In genomic region chr17:56170636-56171035, GRCm38 (mm10) we compare ENCODE assay signal across 10 mouse cellular contexts. TPM values are rescaled to one million over a fixed set of nuclear protein-coding genes. Genes with fewer than 3 reads are reported as not detected.
A peak's percentile ranks its signal among the peaks of the same experiment; 100 is the strongest.
DNase-seq lines count a peak whose midpoint lies in the region; ATAC-seq and TF ChIP-seq lines count a peak whose summit lies in the region.
"Had no signal": no experiment of that assay in that cellular context is flagged by ENCODE, and none has a peak within 500 bp of the region (broad histone marks: within the 10 kb centered on the region; RNA-seq: fewer than 3 reads in every experiment).

No protein-coding gene starts in this region.

- H3K27me3 ChIP-seq in lung, embryonic 15.5 days: no peaks in the 10 kb centered on the region
- H3K27me3 ChIP-seq in limb, embryonic 10.5 days (ENCODE audit: low read depth, poor library complexity, severe bottlenecking): no peaks in the 10 kb centered on the region
- no peaks in the 10 kb centered on the region for H3K27me3 ChIP-seq in neural tube, embryonic 15.5 days (replicated peaks)
- H3K27me3 ChIP-seq: CH12.LX had no signal

- DNase-seq in gastrocnemius, adult 2 months: no peak
- DNase-seq in gastrocnemius, postnatal 36 days: no peak
- DNase-seq in lung, postnatal 14 days: no peak
- DNase-seq in limb, embryonic 10.5 days (ENCODE audit: low spot score): no peak
- DNase-seq in ovary, postnatal 36 days (ENCODE audit: low spot score): no peak
- no peak for DNase-seq in urinary bladder, postnatal 10 days (ENCODE audit: low spot score)

- H3K9me3 ChIP-seq in lung, embryonic 15.5 days: no peaks in the 10 kb centered on the region
- no peaks in the 10 kb centered on the region for H3K9me3 ChIP-seq in limb, embryonic 10.5 days (replicated peaks)
- H3K9me3 ChIP-seq in neural tube, embryonic 15.5 days (replicated peaks): no peaks in the 10 kb centered on the region

- peaks cover 5% of the 10 kb centered on the region; the same call in 1 of the 2 replicates for H3K36me3 ChIP-seq in lung, embryonic 15.5 days
- peaks cover 14% of the 10 kb centered on the region for H3K36me3 ChIP-seq in limb, embryonic 10.5 days
- peaks cover 12% of the 10 kb centered on the region for H3K36me3 ChIP-seq in neural tube, embryonic 15.5 days

- peak overlapping the region; percentile 62 for H3K27ac ChIP-seq in gastrocnemius, adult 2 months
- H3K27ac ChIP-seq in lung, embryonic 15.5 days: peak overlapping the region; percentile 69
- peak overlapping the region; percentile 61 for H3K27ac ChIP-seq in limb, embryonic 10.5 days
- H3K27ac ChIP-seq in neural tube, embryonic 15.5 days (replicated peaks): 0 out of 2 replicates have a peak overlapping the region, but pooled peaks have one; percentile 33

- intact Hi-C loops in gastrocnemius, adult 2 months (cut with DNase I): no loop called here
- intact Hi-C loops in gastrocnemius, postnatal 36 days (cut with DNase I): no loop called here

- no peak for TF ChIP-seq CTCF in gastrocnemius, adult 2 months (IDR thresholded peaks at IDR 0.05)

- no peak for ATAC-seq in lung, embryonic 15.5 days (ENCODE audit: borderline replicate concordance, extremely low read depth, low FRiP score, low TSS enrichment)
- no peak for ATAC-seq in neural tube, embryonic 15.5 days (ENCODE audit: low FRiP score)

- H3K4me2 ChIP-seq in lung, embryonic 15.5 days: 0 out of 2 replicates have a peak overlapping the region, but pooled peaks have one; percentile 13
- H3K4me2 ChIP-seq in neural tube, embryonic 15.5 days: no peak overlapping the region

- H3K9ac ChIP-seq in lung, embryonic 15.5 days: no peak overlapping the region
- no peak overlapping the region for H3K9ac ChIP-seq in neural tube, embryonic 15.5 days (replicated peaks)

- 48% methylated on average over 10 of the region's 10 CpGs for WGBS in lung, embryonic 15.5 days
- WGBS in limb, embryonic 10.5 days: 81% methylated on average over 10 of the region's 10 CpGs
- WGBS in neural tube, embryonic 15.5 days: 24% methylated on average over 10 of the region's 10 CpGs

- no peak overlapping the region for H3K4me3 ChIP-seq in gastrocnemius, adult 2 months
- H3K4me3 ChIP-seq in lung, embryonic 15.5 days: no peak overlapping the region
- no peak overlapping the region for H3K4me3 ChIP-seq in limb, embryonic 10.5 days
- H3K4me3 ChIP-seq in neural tube, embryonic 15.5 days (replicated peaks): no peak overlapping the region
- H3K4me3 ChIP-seq: myocyte had no signal

- peaks cover 8% of the 10 kb centered on the region; the same call in 1 of the 2 replicates for H3K4me1 ChIP-seq in lung, embryonic 15.5 days
- peaks cover 16% of the 10 kb centered on the region for H3K4me1 ChIP-seq in limb, embryonic 10.5 days
- peaks cover 19% of the 10 kb centered on the region for H3K4me1 ChIP-seq in neural tube, embryonic 15.5 days

RNA-seq across cellular contexts. Expression of gene Tnfaip8l1, which starts 8.4 kb away (rescaled TPM):
- total RNA-seq in gastrocnemius, adult 2 months (2021): under 1 TPM; 0.25 to 0.43 TPM
- under 1 TPM; 0.41 to 0.64 TPM for total RNA-seq in gastrocnemius, postnatal 36 days (2021)
- 15.3 and 18.3 TPM in 2 replicates for polyA plus RNA-seq in lung, embryonic 15.5 days (2015; fragmentation: Nextera tagmentation; extraction: Ambion mirVana)
- polyA plus RNA-seq in limb, embryonic 10.5 days (2016; fragmentation: Nextera tagmentation; extraction: Ambion mirVana): 6.1 and 10.6 TPM in 2 replicates
- polyA plus RNA-seq in neural tube, embryonic 15.5 days (2015; fragmentation: Nextera tagmentation; extraction: Ambion mirVana): 10.5 and 10.6 TPM in 2 replicates

RNA-seq across cellular contexts. Expression of gene Mydgf, which starts 13.1 kb away (rescaled TPM):
- total RNA-seq in gastrocnemius, adult 2 months (2021): 10 to 100 TPM; 17.0 to 17.7 TPM
- total RNA-seq in gastrocnemius, postnatal 36 days (2021): 10 to 100 TPM; 16.9 to 17.6 TPM
- 103 TPM in 2 replicates for polyA plus RNA-seq in lung, embryonic 15.5 days (2015; fragmentation: Nextera tagmentation; extraction: Ambion mirVana)
- 78.0 and 80.7 TPM in 2 replicates for polyA plus RNA-seq in limb, embryonic 10.5 days (2016; fragmentation: Nextera tagmentation; extraction: Ambion mirVana)
- polyA plus RNA-seq in neural tube, embryonic 15.5 days (2015; fragmentation: Nextera tagmentation; extraction: Ambion mirVana): 80.3 and 82.3 TPM in 2 replicates

RNA-seq across cellular contexts. Expression of gene Sema6b, which starts 30.5 kb away (rescaled TPM):
- total RNA-seq in gastrocnemius, adult 2 months (2021): 1 to 10 TPM; 1.9 to 3.2 TPM
- total RNA-seq in gastrocnemius, postnatal 36 days (2021): 1 to 10 TPM; 2.8 to 2.9 TPM
- polyA plus RNA-seq in lung, embryonic 15.5 days (2015; fragmentation: Nextera tagmentation; extraction: Ambion mirVana): 2.1 TPM in 2 replicates
- polyA plus RNA-seq in limb, embryonic 10.5 days (2016; fragmentation: Nextera tagmentation; extraction: Ambion mirVana): 0.88 and 1.0 TPM in 2 replicates
- 12.3 and 16.2 TPM in 2 replicates for polyA plus RNA-seq in neural tube, embryonic 15.5 days (2015; fragmentation: Nextera tagmentation; extraction: Ambion mirVana)

RNA-seq across cellular contexts. Expression of gene Dpp9, which starts 48.1 kb away (rescaled TPM):
- total RNA-seq in gastrocnemius, adult 2 months (2021): 10 to 100 TPM; 34.0 to 43.2 TPM
- total RNA-seq in gastrocnemius, postnatal 36 days (2021): 10 to 100 TPM; 31.6 to 32.2 TPM
- polyA plus RNA-seq in lung, embryonic 15.5 days (2015; fragmentation: Nextera tagmentation; extraction: Ambion mirVana): 37.1 and 37.6 TPM in 2 replicates
- polyA plus RNA-seq in limb, embryonic 10.5 days (2016; fragmentation: Nextera tagmentation; extraction: Ambion mirVana): 44.5 and 44.8 TPM in 2 replicates
- polyA plus RNA-seq in neural tube, embryonic 15.5 days (2015; fragmentation: Nextera tagmentation; extraction: Ambion mirVana): 22.4 and 27.2 TPM in 2 replicates

RNA-seq across cellular contexts. Expression of gene Lrg1, which starts 48.8 kb away (rescaled TPM):
- total RNA-seq in gastrocnemius, adult 2 months (2021): 10 to 100 TPM; 13.2 to 25.5 TPM
- 10 to 100 TPM; 14.9 to 15.7 TPM for total RNA-seq in gastrocnemius, postnatal 36 days (2021)
- polyA plus RNA-seq in lung, embryonic 15.5 days (2015; fragmentation: Nextera tagmentation; extraction: Ambion mirVana): 0.55 TPM in 2 replicates
- 0.23 TPM in 1 of 2 replicates, not detected in the other for polyA plus RNA-seq in limb, embryonic 10.5 days (2016; fragmentation: Nextera tagmentation; extraction: Ambion mirVana)
- 0.22 and 0.63 TPM in 2 replicates for polyA plus RNA-seq in neural tube, embryonic 15.5 days (2015; fragmentation: Nextera tagmentation; extraction: Ambion mirVana)
- total RNA-seq: CH12.LX had no signal
